Mouse (Mus musculus) thymus, adult 2 months (tissue): ENCODE results near the gene Atrn. TPM values are rescaled to one million over a fixed set of nuclear protein-coding genes. Genes with fewer than 3 reads are reported as not detected.

ENCODE experiments used
- DNase-seq: peaks from one replicate; pipeline ENCODE4 v3.0.0; 2021
- H3K27ac ChIP-seq: fragments of 200-500 bp; 2 replicates; pipeline ENCODE4 v1.5.1; 2012; ENCODE audit warnings: low read length, control low read depth; ENCODE audit not compliant: control insufficient read depth, insufficient read depth
- H3K27me3 ChIP-seq: fragments of 200-500 bp; 2 replicates; pipeline ENCODE4 v1.6.1; 2012; ENCODE audit warnings: mild to moderate bottlenecking, low read length, moderate library complexity, mixed read lengths; ENCODE audit not compliant: control insufficient read depth, insufficient read depth
- H3K36me3 ChIP-seq: fragments of 200-500 bp; 2 replicates; pipeline ENCODE4 v1.6.1; 2012; ENCODE audit warnings: mild to moderate bottlenecking, low read length, moderate library complexity; ENCODE audit not compliant: control insufficient read depth, insufficient read depth
- H3K4me1 ChIP-seq: fragments of 200-500 bp; replicated peaks from 2 replicates; pipeline ENCODE4 v1.6.1; 2012; ENCODE audit warnings: low read length; ENCODE audit not compliant: control insufficient read depth, insufficient read depth
- H3K4me3 ChIP-seq: fragments of 200-500 bp; 2 replicates; pipeline ENCODE4 v1.5.1; 2012; ENCODE audit warnings: mild to moderate bottlenecking, low read length, control low read depth, moderate library complexity; ENCODE audit not compliant: control insufficient read depth, insufficient read depth
- CTCF ChIP-seq: fragments of 200-500 bp; IDR thresholded peaks from 2 replicates; pipeline ENCODE4 v1.5.1; 2012; ENCODE audit warnings: mild to moderate bottlenecking, control low read depth, low read length, moderate library complexity, borderline replicate concordance; ENCODE audit not compliant: control insufficient read depth, poor library complexity, insufficient read depth; ENCODE audit errors: extremely low read depth
- POLR2A ChIP-seq: fragments of 200-500 bp; IDR thresholded peaks from 2 replicates; pipeline ENCODE4 v1.6.1; 2012; ENCODE audit warnings: mild to moderate bottlenecking, low read length, control low read depth, moderate library complexity; ENCODE audit not compliant: control insufficient read depth, poor library complexity, insufficient read depth; ENCODE audit errors: extremely low read depth
- WGBS: fragments of 180-500 bp; shearing (Covaris S2); methylation state at CpG from one replicate; pipeline ENCODE4 v1.1.7; 2018; 5-methylcytosine and 5-hydroxymethylcytosine counted together
- polyA plus RNA-seq: library from polyadenylated mRNA; depleted of rRNA; stranded (reverse); fragments of >200 nt; gene quantifications from 2 replicates; pipeline ENCODE4 v1.2.3, GENCODE M21; 2012

The Atrn gene
- polyA plus RNA-seq, 1 experiment: 14.2 TPM

GRCm38 (mm10) chr2:130896944-130897343 lies 9.4 kb upstream of the Atrn start:
- H3K36me3 ChIP-seq: no peaks in the 10 kb centered on the region
- no peaks in the 10 kb centered on the region for H3K27me3 ChIP-seq
- no peaks in the 10 kb centered on the region for H3K4me1 ChIP-seq
- WGBS: 98% methylated on average over 2 of the region's 2 CpGs
- H3K4me3 ChIP-seq: no peak overlapping the region
- no peak for TF ChIP-seq POLR2A
- no peak for TF ChIP-seq CTCF
- DNase-seq: no peak
- H3K27ac ChIP-seq: no peak overlapping the region

GRCm38 (mm10) chr2:130897856-130898255 lies 8.4 kb upstream of the Atrn start:
- TF ChIP-seq POLR2A (no peak), CTCF (no peak)
- no peak for DNase-seq

GRCm38 (mm10) chr2:130898783-130899182 lies 7.5 kb upstream of the Atrn start:
- Histone ChIP-seq H3K4me3 (no peak overlapping the region), H3K27ac (no peak overlapping the region), H3K27me3 (no peaks in the 10 kb centered on the region), H3K4me1 (no peaks in the 10 kb centered on the region), H3K36me3 (no peaks in the 10 kb centered on the region)
- 94% methylated on average over 2 of the region's 2 CpGs for WGBS
- no peak for TF ChIP-seq CTCF
- no peak for TF ChIP-seq POLR2A
- DNase-seq: no peak

More at GRCm38 (mm10) chr2:130897856-130898255, 8.4 kb upstream of the Atrn start:
- Histone ChIP-seq H3K4me3 (no peak overlapping the region), H3K36me3 (no peaks in the 10 kb centered on the region), H3K4me1 (no peaks in the 10 kb centered on the region), H3K27ac (no peak overlapping the region), H3K27me3 (no peaks in the 10 kb centered on the region)
- WGBS: 96% methylated on average over 2 of the region's 2 CpGs

GRCm38 (mm10) chr2:130906584-130907315 lies 455 bp downstream of the Atrn start:
- Histone ChIP-seq H3K4me1 (peaks cover 4% of the 10 kb centered on the region), H3K36me3 (no peaks in the 10 kb centered on the region), H3K27me3 (no peaks in the 10 kb centered on the region), H3K27ac (no peak overlapping the region), H3K4me3 (peak overlapping the region; percentile 70)
- WGBS: under 1% methylated on average over 58 of the region's 58 CpGs
- no peak for TF ChIP-seq CTCF
- TF ChIP-seq POLR2A: no peak
- DNase-seq: peak; percentile 40

- H3K27ac ChIP-seq: no peak overlapping the region
Observed at GRCm38 (mm10) chr2:130911691-130912090, 5.4 kb downstream of the Atrn start.

GRCm38 (mm10) chr2:130914873-130915272 lies 8.6 kb downstream of the Atrn start:
- Histone ChIP-seq H3K36me3 (no peaks in the 10 kb centered on the region), H3K4me1 (no peaks in the 10 kb centered on the region), H3K27ac (no peak overlapping the region), H3K27me3 (no peaks in the 10 kb centered on the region), H3K4me3 (no peak overlapping the region)
- DNase-seq: no peak
- WGBS: 100% methylated on average over 1 of the region's 1 CpGs
- no peak for TF ChIP-seq POLR2A
- no peak for TF ChIP-seq CTCF

More at GRCm38 (mm10) chr2:130911691-130912090, 5.4 kb downstream of the Atrn start:
- Histone ChIP-seq H3K27me3 (no peaks in the 10 kb centered on the region), H3K4me1 (peaks cover 2% of the 10 kb centered on the region), H3K4me3 (no peak overlapping the region), H3K36me3 (no peaks in the 10 kb centered on the region)
- 70% methylated on average over 1 of the region's 1 CpGs for WGBS
- DNase-seq: no peak
- no peak for TF ChIP-seq CTCF

GRCm38 (mm10) chr2:130916521-130917147 lies 10.3 kb downstream of the Atrn start:
- TF ChIP-seq CTCF (no peak), POLR2A (no peak)

More at GRCm38 (mm10) chr2:130916521-130917147, 10.3 kb downstream of the Atrn start:
- Histone ChIP-seq H3K36me3 (no peaks in the 10 kb centered on the region), H3K4me1 (no peaks in the 10 kb centered on the region), H3K4me3 (no peak overlapping the region), H3K27ac (no peak overlapping the region), H3K27me3 (no peaks in the 10 kb centered on the region)
- no peak for DNase-seq
- 88% methylated on average over 3 of the region's 3 CpGs for WGBS
